Mouse (Mus musculus) adrenal gland, postnatal 36 days (tissue): ENCODE measurements around the gene Iqcc. TPM values are rescaled to one million over a fixed set of nuclear protein-coding genes. Genes with fewer than 3 reads are reported as not detected.

Source experiments
- DNase-seq, 2 experiments: peaks; one replicate each; pipeline ENCODE4 v3.0.0; 2021; ENCODE audit warnings: mixed read lengths in 1 of 2
- total RNA-seq, 2 experiments: library from RNA; stranded (reverse); gene quantifications; 2 replicates each; pipeline ENCODE4 v1.2.3; 2021

Iqcc gene
- total RNA-seq, 2 experiments from 2014 or later = 26.2 to 28.0 TPM

DNA sequence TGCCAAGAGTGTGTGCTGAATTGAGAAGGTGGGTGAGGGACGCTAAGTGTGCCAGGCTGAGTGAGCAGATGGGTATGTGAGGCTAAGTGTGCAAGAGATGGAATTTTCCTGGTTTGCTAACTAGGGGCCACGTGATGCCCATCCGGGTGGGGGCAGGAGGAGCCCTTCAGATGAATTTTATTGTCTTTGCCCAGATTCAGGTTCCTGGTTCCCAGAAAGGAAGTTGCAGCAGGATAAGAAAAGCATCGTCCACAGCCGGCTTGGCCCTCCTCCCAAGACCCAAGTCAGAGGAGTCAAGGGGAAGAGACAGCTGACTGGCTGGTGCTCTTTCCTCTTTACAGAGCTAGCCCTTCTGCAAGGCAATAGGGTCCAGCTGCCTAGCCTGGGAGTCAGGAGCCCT lies 40.4 kb downstream of the Iqcc start, which contains the start of gene Fam167b:
TSS of gene Fam167b (minus strand) at position 84 of the 400 bp plus-strand sequence.
- peak; percentile 60 to 62 for DNase-seq

DNA sequence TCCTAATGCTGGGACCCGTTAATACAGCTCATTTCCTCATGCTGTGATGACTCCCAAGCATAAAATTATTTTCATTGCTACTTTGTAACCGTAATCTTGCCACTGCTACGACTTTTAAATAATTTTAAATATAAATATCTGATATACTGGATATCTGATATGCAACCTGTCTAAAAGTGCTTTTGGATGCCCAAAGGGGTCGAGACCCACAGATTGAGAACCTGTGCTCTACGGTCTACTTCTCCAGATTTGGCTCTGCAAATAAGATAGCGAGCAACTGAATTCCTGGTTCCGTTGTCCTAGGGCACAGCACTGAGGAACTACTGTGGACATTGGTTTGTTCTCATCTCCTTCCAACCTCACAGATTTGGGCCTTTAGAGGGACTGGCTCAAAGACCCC lies 41.2 kb downstream of the Iqcc start:
- DNase-seq = no peak

DNA sequence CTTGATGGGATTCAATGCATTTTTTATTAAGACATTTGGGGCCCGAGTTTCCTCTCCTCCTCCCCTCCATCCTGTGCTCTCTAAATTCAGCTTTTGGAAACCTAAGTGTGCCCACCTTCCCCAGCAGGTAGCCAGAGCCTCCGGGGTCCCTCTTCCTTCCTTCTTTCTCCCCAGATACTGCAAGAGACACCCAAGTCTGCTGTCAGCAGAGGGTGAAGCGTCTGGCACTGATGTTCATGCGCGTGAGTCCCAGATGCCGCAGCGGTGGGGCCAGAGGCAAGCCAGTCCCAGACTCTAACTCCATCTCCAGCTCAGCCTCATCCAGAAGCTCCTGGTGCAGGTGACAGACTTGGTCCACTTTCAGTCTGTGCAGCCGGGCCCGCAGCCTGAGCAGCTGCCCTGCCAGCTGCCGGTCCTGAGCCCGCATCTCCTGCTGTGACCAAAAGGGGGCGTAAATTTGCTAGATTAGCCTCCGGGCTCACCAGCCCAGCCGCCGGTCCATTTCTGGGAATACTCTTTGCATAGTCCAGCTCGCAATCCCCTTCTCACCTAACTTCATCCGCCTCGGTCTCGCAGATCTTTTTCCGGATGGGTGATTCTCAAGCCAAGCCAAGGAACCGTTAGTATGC lies 41.9 kb downstream of the Iqcc start:
- peak; percentile 87 to 88 for DNase-seq

DNA sequence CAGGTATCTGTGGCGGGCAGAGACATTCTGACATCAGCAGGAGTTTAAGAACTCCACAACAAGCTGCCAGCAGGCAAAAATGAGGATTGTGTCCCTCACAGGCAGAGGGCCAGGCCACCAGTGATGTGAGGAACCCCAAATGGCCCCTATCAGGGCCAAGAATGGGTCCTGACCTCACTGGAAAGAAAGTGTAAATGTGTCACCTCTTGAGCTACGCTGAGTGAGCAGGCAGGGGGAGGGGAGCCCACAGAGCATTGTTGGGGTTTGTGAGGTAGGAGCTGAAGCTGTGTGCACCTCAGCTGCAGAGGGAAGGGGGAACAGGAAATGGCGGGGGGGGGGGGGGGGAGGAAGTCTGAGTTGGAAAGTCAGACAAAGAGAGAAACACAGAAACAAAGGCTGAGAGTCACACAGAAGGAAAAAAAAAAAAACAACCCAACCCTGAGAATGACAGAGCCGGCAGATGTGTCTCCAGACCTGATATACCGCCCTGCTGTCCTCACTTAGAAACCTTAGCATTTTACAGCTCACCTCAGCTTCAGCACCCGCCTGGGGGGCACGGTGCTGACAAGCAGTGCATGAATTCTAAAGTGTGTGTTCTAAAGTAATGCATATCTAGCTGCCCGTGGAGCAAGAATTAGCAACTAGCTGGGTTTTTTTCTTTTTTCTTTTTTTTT lies 43.6 kb downstream of the Iqcc start:
- DNase-seq = peak; percentile 22 to 39

DNA sequence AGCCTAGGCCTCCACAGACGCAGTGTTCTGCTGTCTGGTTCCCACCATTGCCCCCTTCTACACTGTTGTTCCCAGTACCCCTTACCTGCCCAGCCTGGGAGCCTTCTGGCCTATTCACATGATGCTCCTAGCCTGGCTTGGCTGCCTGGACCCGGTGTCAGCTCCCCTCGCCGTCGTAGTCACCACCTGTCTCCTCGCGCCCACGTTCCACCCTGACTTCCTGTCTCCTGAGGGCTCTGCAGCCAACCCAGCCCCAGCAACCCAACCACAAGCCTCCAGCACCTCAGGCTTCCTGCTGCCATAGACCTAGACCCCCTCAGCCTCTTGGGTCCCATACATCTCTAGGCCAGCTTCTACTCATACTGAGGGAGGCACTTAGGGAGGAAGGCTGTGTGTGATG lies 45.5 kb downstream of the Iqcc start, which contains the start of gene Lck:
TSS of gene Lck (minus strand) at position 212 of the 400 bp plus-strand sequence.
- DNase-seq = no peak

DNA sequence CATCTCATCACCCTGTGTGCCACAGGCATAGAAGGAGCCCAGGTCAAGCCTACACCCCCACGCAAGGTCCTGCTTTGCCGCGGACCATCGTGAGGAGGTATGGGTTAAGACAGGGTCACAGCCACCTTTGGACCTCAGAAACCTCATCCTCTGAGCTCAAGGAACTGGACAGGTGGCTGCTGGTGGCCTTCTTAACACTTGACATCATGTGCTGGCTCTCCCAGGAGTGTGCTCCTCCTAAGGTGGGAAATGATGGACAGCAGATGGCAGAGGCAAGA lies 45.9 kb downstream of the Iqcc start:
- no peak for DNase-seq

DNA sequence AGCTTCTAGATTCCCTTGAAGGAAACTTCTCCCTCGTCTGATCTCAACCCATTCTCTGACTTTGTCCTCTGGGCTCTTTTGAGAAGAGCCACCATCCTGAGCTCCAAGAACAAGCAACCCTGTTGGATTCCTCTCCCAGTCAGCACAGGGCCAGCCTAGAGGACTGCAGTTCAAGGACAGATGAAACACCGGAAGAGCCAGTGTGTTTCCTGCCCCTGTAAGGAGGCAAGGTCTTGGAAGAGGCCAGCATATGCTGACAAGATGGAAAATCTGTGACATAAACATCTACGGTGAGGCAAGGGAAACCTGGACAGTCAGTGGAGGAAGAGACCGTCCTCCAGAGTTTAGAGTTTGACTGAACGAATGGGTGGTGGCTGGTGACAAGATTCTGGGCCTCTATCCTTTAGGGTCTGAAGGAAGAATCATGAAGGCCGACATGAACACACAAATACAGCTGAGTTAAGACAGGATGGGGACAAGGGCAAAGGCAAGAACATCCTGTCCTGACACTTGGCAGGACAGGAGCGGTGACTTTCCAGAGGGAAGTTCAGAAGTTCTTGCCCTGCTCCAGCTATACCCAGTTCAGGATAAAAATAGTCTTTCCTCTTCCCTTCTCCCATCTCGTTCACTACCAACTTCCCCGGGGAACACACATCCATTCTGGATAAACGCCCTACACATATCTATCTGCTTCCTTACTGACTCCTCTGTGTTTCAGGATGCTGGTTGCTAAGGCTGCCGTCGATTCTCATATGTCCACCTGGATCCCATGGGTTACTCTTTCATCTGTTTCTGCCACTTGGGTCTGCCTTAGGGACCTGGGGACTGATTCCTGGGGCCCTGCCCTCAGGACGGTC lies 46.4 kb downstream of the Iqcc start:
- DNase-seq = peak in 1 of 2 experiments; percentile 22

DNA sequence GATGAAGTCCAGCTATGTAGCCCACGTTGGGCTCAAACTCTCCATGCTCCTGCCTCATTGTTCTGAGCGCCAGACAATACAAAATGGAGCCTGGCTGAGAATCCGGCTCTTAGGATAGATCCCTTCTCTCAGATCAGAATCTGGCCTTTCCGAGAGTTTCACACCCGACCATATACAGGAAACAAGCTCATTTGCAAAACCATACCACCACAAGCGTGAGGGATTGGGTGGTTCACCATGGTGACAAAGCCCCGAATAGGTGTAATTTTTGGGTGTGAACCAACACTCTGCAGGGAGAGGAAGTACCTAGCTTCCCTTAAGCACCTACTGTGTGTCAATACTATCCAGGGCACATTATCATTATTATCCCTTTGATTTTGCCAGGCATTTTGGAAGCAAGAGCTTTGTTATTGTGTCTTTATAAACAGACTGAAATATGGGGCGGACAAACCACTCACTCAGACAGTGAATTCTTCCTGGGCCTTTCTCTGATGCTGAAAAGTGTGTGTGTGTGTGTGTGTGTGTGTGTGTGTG lies 47.3 kb downstream of the Iqcc start:
- no peak for DNase-seq

DNA sequence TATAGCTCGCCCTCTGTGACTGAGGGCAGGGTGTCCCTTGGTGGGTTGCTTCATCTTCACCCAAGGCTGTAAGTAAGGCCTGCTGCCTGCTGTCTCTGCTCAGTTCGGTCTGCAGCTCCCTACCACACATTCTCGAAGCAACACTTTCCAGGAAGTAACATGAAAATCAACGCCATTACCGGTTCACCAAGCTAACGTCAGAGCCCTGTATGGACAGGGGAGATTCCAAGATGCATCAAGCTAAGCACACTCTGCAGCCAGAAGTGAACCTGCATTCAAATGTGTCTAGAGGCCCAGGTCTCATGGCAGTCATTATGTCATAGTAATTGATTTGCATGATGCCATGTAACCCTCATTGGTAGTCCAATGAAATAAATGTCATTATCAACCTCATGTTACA lies 48.9 kb downstream of the Iqcc start:
- DNase-seq = no peak

DNA sequence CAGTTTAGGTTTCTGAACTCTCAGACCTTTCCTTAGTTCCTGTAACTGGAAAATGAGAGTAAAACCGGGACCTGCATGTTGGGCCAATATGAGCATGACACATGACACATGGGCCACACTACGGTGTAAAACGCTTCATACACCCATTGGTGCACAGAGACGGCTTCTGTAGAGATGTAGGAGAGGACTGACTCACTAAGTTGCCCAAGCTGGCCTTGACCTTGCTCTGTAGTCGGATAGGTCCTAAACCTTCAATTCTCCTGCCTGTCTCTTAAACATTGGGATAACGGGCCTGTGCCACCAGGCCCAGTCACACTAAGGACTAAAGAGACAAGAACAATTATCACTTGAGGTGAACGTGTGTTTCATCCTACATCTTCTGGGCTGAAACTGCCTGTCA lies 50.5 kb downstream of the Iqcc start:
- DNase-seq = peak in 1 of 2 experiments; percentile 57

DNA sequence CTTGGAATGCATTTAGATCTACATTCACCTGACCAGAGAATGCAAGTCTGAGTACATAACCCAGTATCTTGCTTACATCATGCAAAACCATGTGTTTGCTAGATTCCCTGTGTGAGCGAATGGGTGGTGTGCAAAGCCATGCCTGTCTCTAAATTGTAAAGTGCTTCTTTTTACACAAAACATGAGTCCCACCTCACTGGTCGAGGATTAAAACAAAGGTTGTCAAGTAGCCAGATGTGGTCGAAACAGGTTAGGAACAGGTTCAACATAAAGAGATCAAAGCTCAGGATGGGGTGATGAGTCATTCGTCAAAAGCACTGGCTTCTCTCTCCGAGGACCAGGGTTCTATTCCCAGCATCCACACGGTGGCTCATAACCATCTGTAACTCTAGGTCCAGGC lies 53.8 kb downstream of the Iqcc start:
- DNase-seq = no peak

Other genes with a start within 250 kb of the Iqcc start
- gene Zbtb8a, start 241.0 kb downstream of the Iqcc start, total RNA-seq = 1 to 10 TPM; 6.1 to 9.8 TPM
- under 1 TPM; 0.10 to 0.13 TPM for gene Zbtb8b, start 178.2 kb downstream of the Iqcc start, total RNA-seq
- gene Bsdc1, start 157.5 kb downstream of the Iqcc start, total RNA-seq = 10 to 100 TPM; 58.1 to 69.5 TPM
- gene Tssk3, start 128.1 kb downstream of the Iqcc start, total RNA-seq = not detected
- not detected for gene Fam229a, start 127.9 kb downstream of the Iqcc start, total RNA-seq
- 10 to 100 TPM; 53.0 to 56.9 TPM for gene Marcksl1, start 105.5 kb downstream of the Iqcc start, total RNA-seq
- 10 to 100 TPM; 49.2 to 59.8 TPM for gene Hdac1, start 76.4 kb downstream of the Iqcc start, total RNA-seq
- gene Lck, start 45.5 kb downstream of the Iqcc start, total RNA-seq = 1 to 10 TPM; 2.7 to 5.2 TPM
- gene Fam167b, start 40.5 kb downstream of the Iqcc start, total RNA-seq = 10 to 100 TPM; 41.9 to 46.2 TPM
- 100 to 1,000 TPM; 187 to 192 TPM for gene Eif3i, start 18.5 kb downstream of the Iqcc start, total RNA-seq
- 10 to 100 TPM; 93.0 to 96.7 TPM for gene Tmem234, start 18.4 kb downstream of the Iqcc start, total RNA-seq
- gene Dcdc2b, start 4.8 kb downstream of the Iqcc start, total RNA-seq = 1 to 10 TPM in 1 of 2 experiments, under 1 TPM in 1; 0.73 to 2.6 TPM
- 10 to 100 TPM; 32.8 to 34.2 TPM for gene Ccdc28b, start 4.8 kb upstream of the Iqcc start, total RNA-seq
- 10 to 100 TPM; 61.0 to 69.8 TPM for gene Txlna, start 22.0 kb upstream of the Iqcc start, total RNA-seq
- 10 to 100 TPM; 88.8 to 97.9 TPM for gene Kpna6, start 53.7 kb upstream of the Iqcc start, total RNA-seq
- gene Tmem39b, start 77.7 kb upstream of the Iqcc start, total RNA-seq = 10 to 100 TPM; 11.0 to 13.3 TPM
- 10 to 100 TPM; 66.0 to 83.9 TPM for gene Khdrbs1, start 123.2 kb upstream of the Iqcc start, total RNA-seq
- 100 to 1,000 TPM; 311 to 416 TPM for gene Ptp4a2, start 192.1 kb upstream of the Iqcc start, total RNA-seq